Mouse (Mus musculus) heart, postnatal 25 days (tissue): Measurements from ENCODE around the gene Hspa14. TPM values are rescaled to one million over a fixed set of nuclear protein-coding genes. Genes with fewer than 3 reads are reported as not detected.

Source experiments
- DNase-seq: peaks from one replicate; pipeline ENCODE4 v3.0.0; 2022; ENCODE audit warnings: low spot score
- intact Hi-C: fragments of 180-260 bp; cut with DNase I; formaldehyde crosslinking; loops from one replicate; pipeline ENCODE4 v1.15.1; 2025
- total RNA-seq, 2 experiments: library from RNA; stranded (reverse); gene quantifications; 2 replicates each; pipeline ENCODE4 v1.2.3; 2021

Gene Hspa14
- total RNA-seq, 2 experiments from 2014 or later: 21.3 to 26.5 TPM

GRCm38 (mm10) chr2:3445984-3446383 is 66.6 kb downstream of the Hspa14 start:
- no peak for DNase-seq
- intact Hi-C loops: no loop called here

- DNase-seq: no peak
- intact Hi-C loops: no loop called here
Measured at GRCm38 (mm10) chr2:3444206-3444605, 68.4 kb downstream of the Hspa14 start.

Other genes with a start within 250 kb of the Hspa14 start
- 1 to 10 TPM; 9.2 to 9.9 TPM for gene Nmt2, start 228.6 kb downstream of the Hspa14 start, total RNA-seq
- gene Rpp38, start 180.2 kb downstream of the Hspa14 start, total RNA-seq: 1 to 10 TPM; 3.8 to 4.1 TPM
- gene Acbd7, start 176.6 kb downstream of the Hspa14 start, total RNA-seq: under 1 TPM in 1 of 2 experiments, not detected in 1; 0.56 TPM
- gene Olah, start 115.6 kb downstream of the Hspa14 start, total RNA-seq: not detected
- gene Meig1, start 90.2 kb downstream of the Hspa14 start, total RNA-seq: 1 to 10 TPM; 1.8 to 2.8 TPM
- 1 to 10 TPM; 2.6 to 4.1 TPM for gene Dclre1c, start 88.7 kb downstream of the Hspa14 start, total RNA-seq
- under 1 TPM; 0.70 to 0.75 TPM for gene Suv39h2, start 37.8 kb downstream of the Hspa14 start, total RNA-seq
- 1 to 10 TPM in 1 of 2 experiments, under 1 TPM in 1; 0.73 to 1.2 TPM for gene Gm45902, start within 50 bp of the Hspa14 start, total RNA-seq
- 10 to 100 TPM; 24.8 to 25.6 TPM for gene Cdnf, start 216 bp upstream of the Hspa14 start, total RNA-seq
- gene Fam107b, start 57.7 kb upstream of the Hspa14 start, total RNA-seq: 1 to 10 TPM; 6.8 to 8.2 TPM